Mouse (Mus musculus) ovary, adult 10 weeks (tissue): Measurements from ENCODE around the gene Gmps. TPM values are rescaled to one million over a fixed set of nuclear protein-coding genes. Genes with fewer than 3 reads are reported as not detected.

Experiments
- polyA plus RNA-seq: library from polyadenylated mRNA; stranded (reverse); fragments of 350-450 nt; fragmentation: Illumina TruSeq; extraction: RNeasy Lipid Tissue Mini Kit (QIAGEN cat#74804); gene quantifications from one replicate; pipeline ENCODE4 v1.2.3, GENCODE M21; 2014

The Gmps gene
- 93.7 TPM for polyA plus RNA-seq

DNA sequence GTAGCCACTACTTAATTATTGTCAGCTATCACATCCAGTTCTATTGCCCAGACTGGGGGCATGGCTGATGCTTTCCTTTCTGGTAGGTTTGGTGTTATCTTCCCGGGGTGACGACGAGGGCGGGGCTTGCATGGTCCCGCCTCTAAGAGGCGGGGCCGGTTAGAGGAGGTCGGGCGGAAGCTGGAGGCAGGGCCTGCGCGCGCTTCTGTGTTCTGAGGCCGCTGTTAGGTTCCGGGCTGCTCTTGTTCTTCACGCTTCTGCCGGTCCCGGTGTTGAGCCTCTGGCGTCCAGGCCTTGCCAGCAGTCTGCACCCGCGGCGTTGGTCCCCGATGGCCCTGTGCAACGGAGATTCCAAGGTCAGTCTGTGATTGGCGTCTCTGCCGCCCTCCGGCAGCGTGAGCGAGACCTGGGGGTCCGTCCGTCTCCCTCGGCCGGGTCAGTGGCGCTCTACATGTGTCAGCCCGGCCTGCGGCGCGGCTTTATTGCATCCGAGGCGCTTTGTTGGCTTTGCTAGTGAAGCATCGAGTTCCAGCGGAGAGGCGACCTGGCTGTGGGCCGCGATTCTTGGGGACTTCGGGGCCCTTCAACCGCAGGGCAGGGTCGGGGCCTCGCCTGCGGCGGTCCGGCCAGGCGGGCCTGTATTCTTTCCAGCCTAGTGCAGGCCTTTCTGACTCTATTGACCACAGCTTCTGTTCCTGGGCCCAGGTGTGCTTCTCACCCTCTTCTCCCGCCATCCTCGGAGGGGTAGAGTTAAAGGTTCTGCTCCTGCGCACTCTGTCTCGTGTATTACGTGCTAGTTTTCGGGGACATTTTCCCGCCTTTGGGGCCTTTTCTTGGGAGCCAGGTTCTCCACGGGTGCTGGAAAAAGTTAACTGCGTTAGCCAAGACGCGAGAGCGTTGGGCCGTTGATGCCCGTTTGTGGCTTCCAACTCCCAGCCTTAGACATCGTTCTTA is at the start of gene Gmps:
TSS of gene Gmps (plus strand) at position 152 of the 954 bp plus-strand sequence.

GRCm38 (mm10) chr3:63928878-63929859 is 46.7 kb upstream of the Gmps start, which contains the start of gene E130311K13Rik:
Gene E130311K13Rik, minus strand, starts transcription at chr3:63929472.

GRCm38 (mm10) chr3:63964100-63964921 is 11.6 kb upstream of the Gmps start, which contains the start of gene Slc33a1:
Gene Slc33a1, minus strand, starts transcription at chr3:63964768.

Other genes with a start within 250 kb of the Gmps start
- 13.6 TPM for gene Plch1, start 76.6 kb upstream of the Gmps start, polyA plus RNA-seq
- gene E130311K13Rik, start 46.6 kb upstream of the Gmps start, polyA plus RNA-seq, result 30.6 TPM
- gene Slc33a1, start 11.3 kb upstream of the Gmps start, polyA plus RNA-seq, result 76.5 TPM
- gene Vmn2r1, start 105.4 kb downstream of the Gmps start, polyA plus RNA-seq, result 0.14 TPM
- not detected for gene Vmn2r2, start 165.8 kb downstream of the Gmps start, polyA plus RNA-seq